Mouse (Mus musculus) adrenal gland (tissue): ENCODE results near the gene Spaar.

Source experiments
- intact Hi-C: fragments of 180-260 bp; cut with DNase I; formaldehyde crosslinking; loops from one replicate; pipeline ENCODE4 v1.15.1; 2025
- long read RNA-seq, 2 experiments: library from polyadenylated mRNA; unstranded; transcript quantifications; one replicate each; pipeline ENCODE4 v2.0.0; 2020; ENCODE audit warnings: borderline replicate concordance in 1 of 2; ENCODE audit not compliant: insufficient replicate concordance in 1 of 2

Gene Spaar
- long read RNA-seq, experiment 1, partial matches to known transcripts, result 0 of 2 reads
- long read RNA-seq, experiment 1, other reads (novel, unspliced or antisense), result 2 of 2 reads
- long read RNA-seq, experiment 2, full-length matches to known transcripts, result 1 of 1 reads
- long read RNA-seq, experiment 2, partial matches to known transcripts, result 0 of 1 reads
- long read RNA-seq, experiment 2, other reads (novel, unspliced or antisense), result 0 of 1 reads

GRCm38 (mm10) chr4:43729794-43730550 lies at the start of gene Spaar:
Spaar (plus strand) TSS chr4:43730034.
- intact Hi-C loops, result no loop called here

DNA sequence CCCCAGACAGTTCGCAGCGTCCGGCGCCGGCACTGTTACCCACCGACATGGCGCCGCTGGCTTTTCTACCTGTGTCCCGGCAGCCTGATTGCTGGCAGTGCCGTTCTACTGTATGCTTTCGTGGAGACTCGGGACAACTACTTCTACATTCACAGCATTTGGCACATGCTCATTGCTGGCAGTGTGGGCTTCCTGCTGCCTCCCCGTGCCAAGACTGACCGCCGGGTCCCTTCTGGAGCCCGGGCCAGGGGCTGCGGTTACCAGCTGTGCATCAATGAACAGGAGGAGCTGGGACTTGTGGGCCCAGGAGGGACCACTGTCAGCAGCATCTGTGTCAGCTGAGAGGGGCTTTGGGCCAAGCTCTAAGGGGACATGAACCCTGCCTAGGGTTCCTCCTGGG lies 39.8 kb upstream of the Spaar start:
- intact Hi-C loops, result no loop called here

DNA sequence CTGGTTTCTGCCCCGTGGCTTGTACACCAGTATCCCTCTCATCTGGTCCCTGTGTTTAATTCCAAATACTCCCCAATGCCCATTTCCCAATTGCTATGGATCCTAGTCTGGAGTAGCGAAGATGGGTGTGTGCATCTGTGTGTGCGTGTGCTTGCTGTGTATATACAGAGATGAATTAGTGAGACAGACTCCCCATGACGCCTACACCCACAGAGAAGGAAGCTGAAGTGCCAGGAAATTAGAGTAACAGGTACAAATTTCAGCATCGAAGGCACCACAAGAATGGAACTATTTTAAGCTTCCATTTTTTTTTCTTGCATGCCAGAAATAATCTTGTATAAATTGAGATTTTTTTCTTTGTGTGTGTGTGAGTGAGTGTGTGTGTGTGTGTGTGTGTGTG lies 38.8 kb upstream of the Spaar start:
- intact Hi-C loops, result no loop called here

DNA sequence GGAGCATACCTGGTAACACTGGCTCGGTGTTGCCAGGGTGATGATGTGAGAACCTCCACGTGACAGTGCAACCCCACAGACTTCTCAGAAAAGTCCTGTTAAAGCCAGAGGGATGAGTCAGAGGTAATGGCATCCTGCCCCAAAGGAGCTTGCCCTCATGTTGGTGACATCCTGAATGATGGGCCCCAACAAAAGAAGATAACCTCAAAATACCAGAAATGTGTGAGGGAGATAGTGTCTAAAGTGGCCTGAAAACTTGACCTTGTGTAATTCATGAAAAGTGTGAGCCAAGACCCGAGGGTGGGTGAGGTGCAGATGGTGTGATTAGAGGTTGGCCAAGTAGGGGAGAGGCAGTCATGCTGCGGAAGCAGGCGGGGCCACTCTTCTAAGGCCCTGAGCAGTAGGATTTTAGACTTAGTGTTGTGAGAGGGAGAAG lies 36.0 kb upstream of the Spaar start:
- intact Hi-C loops, result no loop called here

- intact Hi-C loops, result no loop called here
These were observed 35.2 kb upstream of the Spaar start for GRCm38 (mm10) chr4:43694439-43695248.

- intact Hi-C loops, result no loop called here
These were observed 34.6 kb upstream of the Spaar start for GRCm38 (mm10) chr4:43695249-43695671.

DNA sequence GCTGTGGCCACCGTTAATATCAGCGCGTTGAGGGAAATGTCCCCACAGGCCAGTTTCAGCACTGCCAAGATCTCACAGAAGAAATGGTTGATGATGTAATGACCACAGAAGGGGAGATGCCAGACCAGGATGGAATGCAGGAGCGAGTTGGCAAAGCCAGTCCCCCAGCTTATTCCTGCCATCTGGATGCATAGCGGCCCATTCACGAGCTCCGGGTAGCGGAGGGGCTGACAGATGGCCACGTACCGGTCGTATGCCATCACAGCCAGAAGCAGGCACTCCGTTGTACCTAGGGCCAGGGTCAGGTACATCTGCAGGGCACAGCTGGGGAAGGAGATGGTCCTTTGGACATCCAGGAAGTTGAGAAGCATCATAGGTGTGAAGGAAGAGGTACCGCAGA lies 33.3 kb upstream of the Spaar start:
- intact Hi-C loops, result no loop called here

DNA sequence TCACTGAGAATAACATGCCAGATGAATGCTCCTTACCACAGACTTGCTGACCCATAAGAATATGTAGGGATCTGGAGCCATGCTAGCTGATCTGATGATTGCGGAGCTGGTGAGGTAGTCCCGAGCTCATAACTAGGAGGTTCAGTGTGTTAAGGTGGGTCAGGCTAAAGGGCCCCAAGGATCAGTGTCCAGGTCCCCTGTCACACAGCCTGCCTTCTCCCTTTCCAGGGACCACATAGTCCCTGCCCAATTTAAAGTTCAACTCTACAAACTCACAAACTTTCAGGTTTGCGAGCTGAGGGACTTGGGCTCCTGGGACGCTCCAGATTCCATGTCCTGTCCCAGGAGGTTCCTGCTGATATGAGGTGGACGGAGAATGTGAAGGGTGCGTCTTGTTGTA lies 29.1 kb upstream of the Spaar start, which contains the start of gene Olfr70:
Olfr70 (minus strand) TSS at position 101 of the 400 bp plus-strand sequence.
- intact Hi-C loops, result no loop called here

DNA sequence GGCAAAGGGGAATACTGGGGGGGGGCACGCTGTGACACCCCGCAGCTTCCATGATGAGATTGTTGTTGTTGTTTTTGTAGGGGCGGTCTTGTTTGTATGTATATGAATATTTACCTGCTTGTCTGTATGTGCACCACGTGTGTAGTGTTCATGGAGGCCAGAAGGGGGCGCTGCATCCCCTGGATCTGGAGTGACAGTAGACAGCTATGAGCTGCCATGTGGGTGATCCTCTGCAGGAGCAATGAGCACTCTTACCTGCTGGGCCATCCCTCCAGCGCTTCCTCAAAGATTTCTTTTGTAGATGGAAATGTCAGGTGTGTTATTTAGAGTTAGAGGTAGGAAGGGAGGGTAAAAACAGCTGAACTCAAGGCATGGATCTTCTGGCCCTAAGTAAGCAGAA lies 26.4 kb upstream of the Spaar start:
- intact Hi-C loops, result no loop called here

DNA sequence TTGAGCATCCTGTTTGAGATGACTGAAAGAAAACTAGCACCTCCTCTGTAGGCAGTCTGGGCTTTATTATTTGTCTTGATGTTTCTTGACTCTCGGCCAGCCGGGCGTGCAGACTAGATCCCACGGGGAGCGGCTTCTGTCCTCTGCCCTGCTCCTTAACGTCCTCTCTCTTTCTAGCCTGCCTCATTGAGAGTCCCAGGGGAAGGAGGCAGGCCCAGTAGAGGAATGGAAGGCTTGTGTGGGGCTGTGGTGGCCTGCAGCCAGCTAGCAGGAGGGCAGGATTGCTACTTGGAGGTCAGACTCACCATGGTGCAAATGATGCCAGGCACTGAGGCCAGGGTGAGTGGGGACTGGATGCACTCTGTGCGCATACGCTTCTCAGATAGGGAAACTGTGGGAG lies 26.0 kb upstream of the Spaar start:
- intact Hi-C loops, result no loop called here

DNA sequence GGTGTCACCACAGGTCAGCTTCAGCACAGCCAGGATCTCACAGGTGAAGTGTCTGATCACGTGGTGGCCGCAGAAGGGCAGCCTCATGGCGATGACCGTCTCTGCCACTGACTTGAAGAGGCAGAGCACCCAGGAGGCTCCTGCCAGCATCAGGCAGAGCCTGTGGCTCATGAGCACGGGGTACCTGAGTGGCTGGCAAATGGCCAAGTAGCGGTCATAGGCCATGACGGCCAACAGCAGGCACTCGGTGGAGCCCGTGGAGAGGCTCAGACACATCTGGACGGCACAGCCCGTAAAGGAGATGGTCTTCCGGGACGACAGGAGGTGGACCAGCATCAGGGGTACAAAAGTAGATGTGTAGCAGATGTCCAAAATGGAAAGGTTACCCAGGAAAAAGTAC lies 23.8 kb upstream of the Spaar start:
- intact Hi-C loops, result no loop called here

- intact Hi-C loops, result loop anchor here (2.0 to 5.0 kb wide), 2 partner anchors 37 to 278 kb away; no protein-coding TSS in a partner anchor
These were observed 20.0 kb upstream of the Spaar start, which contains the start of gene Olfr71 for GRCm38 (mm10) chr4:43709869-43710268. Olfr71 (minus strand) TSS chr4:43710255.

DNA sequence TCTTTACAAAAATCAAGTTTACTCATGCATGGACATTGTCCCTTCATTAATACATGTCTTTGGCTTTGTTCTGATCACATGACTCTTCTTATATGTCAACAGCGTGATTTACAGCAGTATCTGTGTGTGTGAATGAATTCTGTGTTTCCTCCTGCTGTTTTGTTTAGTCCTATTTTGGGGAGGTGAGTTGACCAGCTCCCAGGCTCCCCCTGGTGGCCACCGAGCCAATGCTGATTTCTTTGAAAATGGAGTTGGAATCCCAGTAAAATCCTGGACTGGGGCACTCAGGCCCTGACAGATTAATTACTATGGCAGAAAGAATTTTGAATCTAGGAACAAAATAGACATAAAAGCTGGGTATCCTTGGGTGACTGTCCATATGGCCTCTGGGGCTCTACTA lies 18.0 kb upstream of the Spaar start:
- intact Hi-C loops, result loop anchor here (1.0 to 5.0 kb wide), 3 partner anchors 39 to 280 kb away; no protein-coding TSS in a partner anchor

- intact Hi-C loops, result loop anchor here (5.0 kb wide), 1 partner anchor 281 kb away; no protein-coding TSS in a partner anchor
These were observed 16.1 kb upstream of the Spaar start for GRCm38 (mm10) chr4:43713652-43714219.

- intact Hi-C loops, result no loop called here
These were observed 9.2 kb upstream of the Spaar start for GRCm38 (mm10) chr4:43720491-43721228.

DNA sequence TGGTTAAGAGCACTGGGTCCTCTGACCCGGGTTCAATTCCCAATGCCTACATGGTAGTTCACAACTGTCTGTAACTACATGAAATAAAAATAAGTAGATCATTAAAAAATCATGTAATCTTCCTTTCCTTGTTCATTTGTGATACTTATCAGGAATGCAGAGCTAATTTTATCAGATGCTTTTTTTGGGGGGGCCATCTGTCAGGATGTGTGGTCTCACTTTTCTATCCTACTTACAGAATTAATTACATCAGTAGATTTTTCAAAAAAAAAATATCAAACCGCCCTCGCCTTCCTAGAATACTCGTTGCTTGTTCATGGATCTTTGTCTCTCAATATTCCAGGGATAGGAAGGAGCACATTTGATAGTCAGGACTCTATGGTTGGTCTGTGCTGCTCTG lies 7.6 kb upstream of the Spaar start:
- intact Hi-C loops, result no loop called here

- intact Hi-C loops, result no loop called here
These were observed 5.1 kb upstream of the Spaar start for GRCm38 (mm10) chr4:43724764-43725163.

GRCm38 (mm10) chr4:43726228-43726993 lies 3.4 kb upstream of the Spaar start:
- intact Hi-C loops, result no loop called here

GRCm38 (mm10) chr4:43726995-43727394 lies 2.8 kb upstream of the Spaar start, which contains the start of gene Hrct1:
Hrct1 (plus strand) TSS chr4:43727188.
- intact Hi-C loops, result no loop called here
